Mouse (Mus musculus): ENCODE measurements at regions not wholly inside any gene's neighbourhood (a gene's known extent, or its start where the extent isn't known, plus 50 kb on each side); places are given as distances from the start of the nearest gene placed in this dataset.
A peak's percentile ranks its signal among the peaks of the same experiment; 100 is the strongest.

DNA sequence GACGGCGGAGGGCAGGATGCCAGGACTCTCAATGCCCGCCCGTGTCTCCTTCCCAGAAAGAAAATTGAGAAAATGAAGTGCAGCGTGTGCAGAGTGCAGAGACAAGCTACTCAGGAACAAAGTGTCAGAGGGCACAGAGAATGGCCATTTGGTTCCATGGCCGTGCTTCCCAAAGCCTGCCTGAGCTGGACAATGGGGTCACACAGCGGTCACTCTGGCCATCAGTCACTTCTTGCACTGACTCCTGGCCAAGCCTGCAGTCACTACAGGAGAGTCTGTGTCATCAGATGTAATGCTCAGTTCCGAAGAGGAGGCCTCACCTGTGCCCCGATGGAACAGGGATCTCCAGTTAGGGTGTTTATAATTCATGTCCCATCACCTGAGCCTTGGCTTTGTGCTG is 312.6 kb downstream of the Ajap1 start:
- no peak for ATAC-seq (replicated peaks; ENCODE audit: poor library complexity)

- no peak for ATAC-seq (replicated peaks; ENCODE audit: poor library complexity)
These were observed 317.8 kb downstream of the Ajap1 start for GRCm38 (mm10) chr4:153164810-153165209.

- no peak for ATAC-seq (replicated peaks; ENCODE audit: poor library complexity)
These were observed 322.5 kb downstream of the Ajap1 start for GRCm38 (mm10) chr4:153160115-153160514.

- no peak for ATAC-seq (replicated peaks; ENCODE audit: poor library complexity)
These were observed 325.0 kb downstream of the Ajap1 start for GRCm38 (mm10) chr4:153157572-153157971.

- peak; percentile 93 for ATAC-seq (replicated peaks; ENCODE audit: poor library complexity)
These were observed 329.7 kb downstream of the Ajap1 start for GRCm38 (mm10) chr4:153152923-153153322.

DNA sequence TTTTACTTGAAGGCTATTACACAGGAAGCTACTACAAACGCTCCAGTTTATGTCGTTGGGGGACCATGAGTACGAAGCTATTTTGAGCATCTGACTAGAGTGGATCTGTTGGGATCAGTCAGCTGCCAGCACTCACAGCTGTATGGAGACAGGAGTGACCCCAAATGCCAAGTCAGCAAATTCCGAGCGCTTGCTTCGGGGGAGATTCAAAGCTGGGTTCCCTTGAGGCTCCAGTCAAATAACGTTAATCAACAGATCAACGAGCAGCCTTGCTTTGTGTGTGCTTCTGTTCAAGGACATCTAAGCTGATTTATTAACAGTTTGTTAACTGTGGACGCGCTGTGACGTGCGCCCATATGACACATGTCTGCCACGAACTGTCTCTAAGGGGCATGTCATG is 349.5 kb downstream of the Ajap1 start:
- ATAC-seq (replicated peaks; ENCODE audit: poor library complexity), result no peak

GRCm38 (mm10) chr4:153129345-153129744 is 353.3 kb downstream of the Ajap1 start:
- ATAC-seq (replicated peaks; ENCODE audit: poor library complexity), result no peak

DNA sequence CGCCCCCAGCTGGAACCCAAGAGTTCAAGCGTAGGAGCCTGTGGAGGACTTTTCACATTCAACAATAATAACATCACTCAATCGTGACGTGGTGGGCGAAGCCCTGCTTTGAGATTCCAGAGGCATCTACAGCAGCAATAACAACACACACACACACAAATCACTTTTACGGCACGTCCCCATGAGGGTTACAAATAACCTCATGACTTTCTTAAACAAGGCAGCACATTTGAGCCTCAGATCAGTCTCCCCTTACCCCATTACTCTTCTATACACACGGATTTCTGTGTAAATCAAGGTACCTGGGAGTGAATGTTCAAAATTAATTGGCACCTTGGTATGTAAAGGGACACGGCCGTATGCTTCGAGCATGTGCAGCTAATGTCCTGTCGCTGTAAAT is 354.4 kb downstream of the Ajap1 start:
- ATAC-seq (replicated peaks; ENCODE audit: poor library complexity), result no peak

- no peak for ATAC-seq (replicated peaks; ENCODE audit: poor library complexity)
These were observed 362.1 kb downstream of the Ajap1 start for GRCm38 (mm10) chr4:153120480-153120879.

DNA sequence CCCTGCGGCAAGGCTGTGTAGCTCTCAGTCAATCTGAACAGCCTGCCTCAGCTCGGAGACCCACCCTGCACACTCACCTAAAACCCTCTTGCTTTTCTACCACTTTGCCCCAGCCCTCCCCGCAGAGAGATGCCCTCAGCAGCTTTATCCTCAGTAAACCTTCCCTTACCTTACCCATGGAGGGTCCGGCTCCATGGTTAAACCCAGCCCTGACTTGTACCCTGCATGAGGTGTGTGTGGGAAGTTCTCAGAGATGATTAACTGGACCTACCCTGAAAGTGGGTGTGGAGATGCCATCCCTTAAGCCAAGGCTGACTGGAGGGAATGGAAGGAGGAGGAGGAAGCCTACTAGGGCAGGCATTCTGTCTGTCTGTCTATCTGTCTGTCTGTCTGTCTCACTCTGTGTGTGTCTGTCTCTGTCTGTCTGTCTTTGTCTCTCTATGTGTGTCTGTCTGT is 362.9 kb downstream of the Ajap1 start:
- ATAC-seq (replicated peaks; ENCODE audit: poor library complexity), result no peak

DNA sequence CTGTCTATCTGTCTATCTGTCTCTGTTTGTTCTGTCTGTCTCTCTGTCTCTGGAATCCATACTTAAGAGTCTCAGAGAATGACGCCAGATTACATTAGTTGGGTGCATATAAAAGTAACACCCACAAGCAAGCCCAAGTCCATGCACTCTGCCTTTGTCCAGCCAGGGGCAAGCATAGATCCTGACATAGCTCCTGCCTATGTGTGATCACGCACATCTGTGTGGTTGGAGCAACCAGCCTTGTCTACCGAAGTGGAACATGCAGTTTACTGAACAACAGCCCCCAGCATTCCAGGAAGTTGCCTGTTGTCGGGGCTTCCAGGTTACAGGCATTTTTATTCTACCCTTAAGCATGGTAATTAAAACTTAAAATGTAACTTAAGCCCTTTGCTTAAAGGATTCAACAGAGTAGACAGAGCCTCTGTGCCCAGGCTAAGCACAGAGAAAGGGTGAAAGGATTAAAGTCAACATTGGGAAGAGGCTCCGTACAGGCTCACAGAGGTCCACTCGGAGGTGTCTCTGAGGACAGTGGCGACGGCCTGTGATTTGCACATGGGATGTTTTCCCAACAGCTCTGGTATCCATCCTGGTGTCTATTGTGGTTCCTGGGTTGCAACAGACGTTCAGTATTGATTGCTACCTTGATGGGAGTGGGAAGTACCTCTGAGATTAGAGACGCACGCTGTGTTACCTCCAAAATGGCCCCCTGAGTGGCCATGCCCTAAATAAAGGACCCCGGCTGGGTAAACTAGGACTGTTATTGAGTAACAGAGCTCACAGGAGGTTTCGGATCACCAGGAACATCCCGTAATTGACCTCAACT is 363.6 kb downstream of the Ajap1 start:
- no peak for ATAC-seq (replicated peaks; ENCODE audit: poor library complexity)

DNA sequence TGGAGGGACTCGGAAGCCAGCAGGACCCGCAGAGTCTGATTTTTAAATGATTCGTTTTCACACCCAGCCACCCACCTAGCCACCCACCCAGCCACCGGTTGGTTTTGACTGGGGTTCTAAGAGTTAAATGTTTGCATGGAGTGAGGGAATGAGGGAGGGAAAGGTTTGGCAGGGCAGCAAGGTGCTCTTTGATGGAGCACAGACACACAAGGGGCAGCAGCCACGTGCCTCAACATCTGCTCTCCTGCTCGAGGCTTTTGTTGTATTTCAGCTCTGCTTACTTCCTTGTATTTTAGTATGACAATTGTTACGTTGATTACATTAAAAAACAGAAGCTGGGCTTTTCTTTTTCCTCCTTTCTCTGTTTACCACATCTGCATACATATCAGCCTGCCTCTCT is 367.6 kb downstream of the Ajap1 start:
- ATAC-seq (replicated peaks; ENCODE audit: poor library complexity), result no peak

GRCm38 (mm10) chr4:153113577-153113976 is 369.0 kb downstream of the Ajap1 start:
- no peak for ATAC-seq (replicated peaks; ENCODE audit: poor library complexity)

DNA sequence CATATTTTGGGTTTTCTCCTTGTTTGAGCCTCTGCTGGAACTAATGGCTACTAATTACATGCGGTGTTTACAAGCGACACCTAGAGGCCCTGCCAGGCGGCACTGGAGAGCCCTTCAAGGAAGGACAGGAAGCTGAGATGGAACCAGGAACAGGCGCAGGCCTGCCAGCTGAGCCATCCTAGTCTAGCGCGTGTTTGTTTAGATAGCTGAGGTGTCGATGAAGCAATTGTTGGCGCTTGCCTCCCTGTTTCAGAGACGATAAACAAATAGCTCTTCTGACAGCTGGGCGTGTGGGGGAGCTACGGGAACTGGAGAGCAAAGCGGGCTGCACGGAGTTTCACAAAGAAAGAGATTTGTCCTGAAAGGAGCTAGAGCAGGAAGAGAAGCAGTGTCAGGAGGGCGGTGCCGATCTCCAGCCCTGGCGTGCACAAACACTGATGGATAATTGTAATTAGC is 372.3 kb downstream of the Ajap1 start:
- ATAC-seq (replicated peaks; ENCODE audit: poor library complexity), result no peak

GRCm38 (mm10) chr4:153098591-153098990 is 384.0 kb downstream of the Ajap1 start:
- no peak for ATAC-seq (replicated peaks; ENCODE audit: poor library complexity)

- no peak for ATAC-seq (replicated peaks; ENCODE audit: poor library complexity)
These were observed 385.0 kb downstream of the Ajap1 start for GRCm38 (mm10) chr4:153097601-153098000.

- ATAC-seq (replicated peaks; ENCODE audit: poor library complexity), result no peak
These were observed 389.5 kb downstream of the Ajap1 start for GRCm38 (mm10) chr4:153093129-153093528.

DNA sequence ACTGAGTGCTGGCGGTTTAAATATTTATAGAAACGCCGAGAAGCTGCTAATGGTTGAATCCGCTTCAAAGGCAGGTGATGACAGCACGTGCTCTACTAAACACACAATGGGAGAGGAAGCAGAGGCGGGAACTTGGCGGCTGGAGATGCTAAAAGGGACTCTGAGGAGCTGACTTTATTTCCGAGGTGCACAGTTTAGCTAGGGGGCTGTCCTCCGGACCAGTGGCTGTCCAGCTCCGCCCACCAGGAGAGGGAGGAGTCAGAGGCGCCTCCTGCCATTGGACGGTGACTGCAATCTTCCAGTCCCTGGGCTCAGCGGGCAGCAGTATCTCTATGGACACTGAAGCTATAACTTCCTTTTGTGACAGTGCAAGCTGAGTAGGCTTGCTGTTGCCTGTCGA is 400.4 kb downstream of the Ajap1 start:
- ATAC-seq (replicated peaks; ENCODE audit: poor library complexity), result no peak

DNA sequence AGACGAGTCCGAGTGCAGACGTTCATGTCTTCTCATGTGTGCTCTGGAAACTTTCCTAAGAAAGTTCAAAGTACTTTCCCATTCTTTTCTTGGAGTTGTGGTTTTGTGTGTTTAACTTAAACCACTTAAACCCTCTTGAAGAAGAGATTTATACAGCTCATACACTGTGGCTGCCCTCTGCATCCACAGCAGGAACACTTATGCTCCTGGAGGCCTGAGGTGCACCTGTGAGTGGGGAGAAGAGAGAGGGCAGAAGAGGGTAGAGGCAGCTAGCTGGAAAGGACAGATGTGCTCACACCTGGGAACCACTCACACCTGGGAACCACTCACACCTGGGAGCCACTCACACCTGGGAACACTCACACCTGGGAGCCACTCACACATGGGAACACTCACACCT is 408.0 kb downstream of the Ajap1 start:
- no peak for ATAC-seq (replicated peaks; ENCODE audit: poor library complexity)

DNA sequence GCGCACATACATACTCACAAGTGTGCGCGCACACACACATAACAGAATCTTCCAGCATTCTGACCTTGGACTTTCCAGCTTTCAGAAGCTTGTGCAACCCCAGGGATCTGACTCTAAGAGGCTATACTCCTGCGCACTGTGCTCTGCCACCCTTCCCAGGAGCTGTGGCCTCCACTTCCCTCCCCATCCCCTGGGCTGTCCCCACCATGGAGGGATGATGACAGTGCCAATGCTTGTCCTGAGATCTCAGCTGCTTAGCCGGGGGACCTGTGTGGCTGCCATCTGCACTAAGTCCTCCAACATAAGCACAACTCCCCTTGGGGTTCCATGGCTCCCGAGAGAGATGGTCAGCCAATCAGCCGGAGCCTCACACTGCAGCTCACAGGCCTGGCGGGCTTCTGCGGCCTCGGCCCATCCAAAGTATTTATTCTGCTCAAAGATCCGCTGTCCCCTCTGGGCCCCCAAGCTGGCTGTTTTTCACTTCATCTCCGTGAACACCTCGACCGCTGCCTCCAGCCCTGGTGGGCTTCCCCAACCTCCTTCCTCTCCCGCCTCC is 412.3 kb downstream of the Ajap1 start:
- ATAC-seq (replicated peaks; ENCODE audit: poor library complexity), result no peak

GRCm38 (mm10) chr4:153068484-153069033 is 414.1 kb downstream of the Ajap1 start:
- no peak for ATAC-seq (replicated peaks; ENCODE audit: poor library complexity)

- ATAC-seq (replicated peaks; ENCODE audit: poor library complexity), result no peak
These were observed 418.5 kb downstream of the Ajap1 start for GRCm38 (mm10) chr4:153064021-153064605.
